Mouse (Mus musculus) olfactory bulb, adult 2 months (tissue): Measurements from ENCODE around the gene Vta1.

ENCODE experiments used
- CTCF ChIP-seq: fragments of 200-500 bp; IDR thresholded peaks from 2 replicates; pipeline ENCODE4 v1.5.1; 2012; ENCODE audit warnings: low read depth, mild to moderate bottlenecking, low read length, moderate library complexity; ENCODE audit not compliant: insufficient read depth
- POLR2A ChIP-seq: fragments of 200-500 bp; IDR thresholded peaks from 2 replicates; pipeline ENCODE4 v1.6.1; 2012; ENCODE audit warnings: mild to moderate bottlenecking, low read depth, low read length, moderate library complexity; ENCODE audit not compliant: insufficient read depth

DNA sequence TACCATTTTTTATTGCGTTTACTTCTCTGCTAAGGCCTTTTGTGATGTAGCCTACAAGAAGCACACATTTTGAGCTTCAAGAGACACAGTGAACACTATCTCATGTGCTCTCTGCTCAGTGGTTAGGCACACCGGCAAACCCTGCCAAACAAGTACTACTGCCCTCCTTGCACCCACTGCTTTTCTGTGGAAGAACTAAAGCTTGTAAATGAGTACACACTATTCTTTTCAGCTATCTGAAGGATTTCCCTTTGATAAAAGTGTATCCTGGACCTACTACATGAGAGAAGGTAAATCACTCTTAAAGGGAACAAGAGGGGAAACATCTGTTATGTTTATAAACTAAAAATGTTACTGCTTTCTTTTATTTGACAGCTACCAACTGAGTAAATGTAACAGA is 39.2 kb downstream of the Vta1 start:
- TF ChIP-seq POLR2A (no peak), CTCF (no peak)
